Mouse (Mus musculus) midbrain, embryonic 14.5 days (tissue): Measurements from ENCODE around the gene Heatr4. TPM values are rescaled to one million over a fixed set of nuclear protein-coding genes. Genes with fewer than 3 reads are reported as not detected.
A peak's percentile ranks its signal among the peaks of the same experiment; 100 is the strongest.

Experiments used
- ATAC-seq: fragments of 200-750 bp; cut with Nextera tagmentation; 2 replicates; pipeline ENCODE4 v1.8.0; 2017; ENCODE audit warnings: moderate number of reproducible peaks, moderate library complexity; ENCODE audit not compliant: low FRiP score, low TSS enrichment
- DNase-seq: peaks from one replicate; pipeline ENCODE4 v3.0.0-alpha.2; 2015
- H3K27ac ChIP-seq: fragments of 300-500 bp; sonication (generic); replicated peaks from 2 replicates; pipeline ENCODE4 v1.5.1; 2014; ENCODE audit warnings: mild to moderate bottlenecking, low read depth, low read length, moderate library complexity
- H3K27me3 ChIP-seq: fragments of 300-500 bp; sonication (generic); 2 replicates; pipeline ENCODE4 v1.6.1; 2014; ENCODE audit warnings: low read length, control low read depth, mixed read lengths; ENCODE audit not compliant: control insufficient read depth, insufficient read depth
- H3K36me3 ChIP-seq: fragments of 300-500 bp; sonication (generic); 2 replicates; pipeline ENCODE4 v1.6.1; 2014; ENCODE audit warnings: low read length, control low read depth; ENCODE audit not compliant: control insufficient read depth, insufficient read depth
- H3K4me1 ChIP-seq: fragments of 300-500 bp; sonication (generic); 2 replicates; pipeline ENCODE4 v1.6.1; 2014; ENCODE audit warnings: mild to moderate bottlenecking, antibody characterized with exemption, low read length, control low read depth; ENCODE audit not compliant: control insufficient read depth, insufficient read depth
- H3K4me2 ChIP-seq: fragments of 300-500 bp; sonication (generic); 2 replicates; pipeline ENCODE4 v1.6.1; 2014; ENCODE audit warnings: mild to moderate bottlenecking, low read length, moderate library complexity
- H3K4me3 ChIP-seq: fragments of 300-500 bp; sonication (generic); replicated peaks from 2 replicates; pipeline ENCODE4 v1.5.1; 2014; ENCODE audit warnings: low read depth, low read length
- H3K9ac ChIP-seq: fragments of 300-500 bp; sonication (generic); replicated peaks from 2 replicates; pipeline ENCODE4 v1.6.1; 2014; ENCODE audit warnings: mild to moderate bottlenecking, low read length, moderate library complexity
- H3K9me3 ChIP-seq: fragments of 300-500 bp; sonication (generic); 2 replicates; pipeline ENCODE4 v1.6.1; 2016; ENCODE audit warnings: low read length, control low read depth, mixed read lengths; ENCODE audit not compliant: control insufficient read depth
- WGBS: fragments of 180-500 bp; shearing (Covaris S2); extraction: QIAGEN DNeasy Blood & Tissue Kit; methylation state at CpG from one replicate; pipeline ENCODE4 v1.1.7; 2014; 5-methylcytosine and 5-hydroxymethylcytosine counted together
- polyA plus RNA-seq: library from polyadenylated mRNA; unstranded; fragments of >200 nt; fragmentation: Nextera tagmentation; extraction: Ambion mirVana; gene quantifications from 2 replicates; pipeline ENCODE4 v1.2.1, GENCODE M21; 2014

Gene Heatr4
- polyA plus RNA-seq, 1 experiment from 2014 or later = not detected

DNA sequence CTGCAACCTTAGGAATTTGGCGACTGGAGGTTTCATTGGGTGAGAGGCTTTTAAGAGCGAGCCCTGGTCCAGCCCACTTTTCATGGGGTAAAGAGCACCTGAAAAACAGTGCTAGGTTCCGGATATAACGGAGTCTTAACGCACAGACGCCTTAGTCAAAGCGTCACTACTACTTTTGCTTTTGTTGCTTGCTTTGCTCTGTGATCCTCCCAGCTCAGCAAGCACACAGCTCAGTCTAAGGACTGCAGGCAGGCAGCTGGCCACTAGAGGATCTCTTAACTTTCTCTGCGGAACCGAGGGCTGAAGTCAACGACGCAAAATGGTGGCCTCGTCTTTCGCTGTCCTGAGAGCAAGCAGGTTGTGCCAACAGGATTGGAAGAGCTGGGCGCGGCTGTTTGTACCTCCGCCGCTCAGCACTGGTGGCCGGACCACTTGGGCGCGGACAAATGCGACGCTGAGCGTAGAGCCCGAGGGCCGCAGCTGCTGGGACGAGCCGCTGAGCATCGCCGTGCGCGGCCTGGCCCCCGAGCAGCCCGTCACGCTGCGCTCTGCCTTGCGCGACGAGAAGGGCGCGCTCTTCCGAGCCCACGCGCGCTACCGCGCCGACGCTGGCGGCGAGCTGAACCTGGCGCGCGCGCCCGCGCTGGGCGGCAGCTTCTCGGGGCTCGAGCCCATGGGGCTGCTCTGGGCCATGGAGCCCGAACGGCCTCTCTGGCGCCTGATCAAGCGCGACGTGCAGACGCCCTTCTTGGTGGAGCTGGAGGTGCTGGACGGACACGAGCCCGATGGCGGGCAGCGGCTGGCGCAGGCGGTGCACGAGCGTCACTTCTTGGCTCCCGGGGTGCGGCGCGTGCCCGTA lies 3.2 kb upstream of the Heatr4 start, which contains the start of gene Acot2:
Gene Acot2, plus strand, starts transcription at position 279 of the 859 bp plus-strand sequence.
- DNase-seq = peak; percentile 89
- Histone ChIP-seq H3K9ac (peak within 1 kb of the TSS; percentile 68), H3K4me3 (peak within 1 kb of the TSS; percentile 55), H3K9me3 (no peaks in the 10 kb centered on the region), H3K4me2 (peak within 1 kb of the TSS; percentile 63), H3K27ac (peak within 1 kb of the TSS; percentile 89), H3K27me3 (no peaks in the 10 kb centered on the region), H3K4me1 (peaks cover 4% of the 10 kb centered on the region; the same call in 1 of the 2 replicates), H3K36me3 (no peaks in the 10 kb centered on the region)
- WGBS = under 1% methylated on average over 77 of the region's 80 CpGs
- peak; percentile 89 for ATAC-seq

DNA sequence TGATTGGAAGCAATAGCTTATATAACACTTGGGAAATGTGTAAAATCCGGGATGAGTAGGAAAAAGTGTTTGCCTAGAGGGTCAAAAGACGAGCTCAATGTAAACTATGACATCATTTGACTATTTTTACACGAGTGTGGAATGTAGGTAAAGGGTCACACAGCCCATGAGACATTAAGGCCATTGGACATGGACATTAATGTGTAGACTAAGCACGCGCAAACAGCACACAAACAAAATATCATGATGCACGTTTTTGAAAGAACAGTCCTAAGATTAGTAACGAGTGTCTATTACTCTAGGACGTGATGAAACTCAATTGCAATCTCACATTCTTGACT lies 2.6 kb upstream of the Heatr4 start:
- Histone ChIP-seq H3K36me3 (no peaks in the 10 kb centered on the region), H3K9me3 (no peaks in the 10 kb centered on the region), H3K27me3 (no peaks in the 10 kb centered on the region), H3K4me3 (peak overlapping the region; percentile 55), H3K4me1 (peaks cover 4% of the 10 kb centered on the region; the same call in 1 of the 2 replicates), H3K27ac (peak overlapping the region; percentile 89), H3K9ac (no peak overlapping the region), H3K4me2 (peak overlapping the region; percentile 63)
- DNase-seq (no peak), ATAC-seq (no peak)
- 38% methylated on average over 8 of the region's 8 CpGs for WGBS

DNA sequence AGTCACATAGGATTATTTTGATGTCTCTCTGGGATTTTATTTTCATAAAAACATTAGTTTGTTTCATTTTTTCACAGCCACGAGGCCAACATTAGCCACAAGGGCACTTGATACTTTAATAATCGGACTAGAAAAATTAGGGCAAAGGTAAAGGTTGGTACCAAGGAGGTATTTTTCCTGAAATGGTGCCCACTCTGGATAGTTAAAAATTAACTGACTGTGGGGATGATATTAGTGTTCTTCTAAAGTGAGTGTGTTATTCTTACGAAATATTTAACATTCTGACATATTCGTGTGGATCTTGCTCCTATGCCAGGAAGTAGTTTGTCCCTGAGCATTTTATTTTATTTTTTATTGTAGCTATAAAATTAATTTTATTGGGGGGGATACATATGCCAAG lies 3.0 kb downstream of the Heatr4 start:
- ATAC-seq = no peak
- WGBS = 90% methylated on average over 4 of the region's 4 CpGs
- Histone ChIP-seq H3K27me3 (no peaks in the 10 kb centered on the region), H3K4me2 (no peak overlapping the region), H3K4me3 (no peak overlapping the region), H3K4me1 (no peaks in the 10 kb centered on the region), H3K9ac (no peak overlapping the region), H3K27ac (no peak overlapping the region), H3K9me3 (no peaks in the 10 kb centered on the region), H3K36me3 (no peaks in the 10 kb centered on the region)
- DNase-seq = no peak

DNA sequence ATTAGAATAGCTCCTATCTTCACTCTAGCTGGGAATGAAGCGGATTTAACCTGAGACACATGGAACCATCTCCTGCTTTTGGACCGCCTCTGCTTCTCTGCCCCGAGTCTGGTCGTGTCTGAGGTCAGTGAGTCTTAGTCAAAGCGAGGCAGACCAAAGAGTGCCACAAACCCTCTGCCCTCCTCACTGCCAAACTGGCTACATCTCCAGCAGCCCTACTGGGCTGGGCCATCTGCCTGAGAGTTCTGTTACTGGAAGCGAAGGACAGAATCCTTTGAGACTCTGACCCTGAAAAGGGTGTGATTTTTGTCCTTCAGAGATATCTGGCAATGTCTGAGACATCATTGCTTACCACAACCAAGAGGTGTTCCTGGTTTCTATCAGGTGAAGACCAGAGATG lies 5.8 kb downstream of the Heatr4 start:
- 90% methylated on average over 6 of the region's 6 CpGs for WGBS
- H3K4me3 ChIP-seq = no peak overlapping the region
- no peaks in the 10 kb centered on the region for H3K36me3 ChIP-seq
- H3K4me1 ChIP-seq = no peaks in the 10 kb centered on the region
- DNase-seq (no peak), ATAC-seq (no peak)
- H3K4me2 ChIP-seq = no peak overlapping the region
- H3K27ac ChIP-seq = no peak overlapping the region
- H3K9me3 ChIP-seq = no peaks in the 10 kb centered on the region
- no peaks in the 10 kb centered on the region for H3K27me3 ChIP-seq
- no peak overlapping the region for H3K9ac ChIP-seq

DNA sequence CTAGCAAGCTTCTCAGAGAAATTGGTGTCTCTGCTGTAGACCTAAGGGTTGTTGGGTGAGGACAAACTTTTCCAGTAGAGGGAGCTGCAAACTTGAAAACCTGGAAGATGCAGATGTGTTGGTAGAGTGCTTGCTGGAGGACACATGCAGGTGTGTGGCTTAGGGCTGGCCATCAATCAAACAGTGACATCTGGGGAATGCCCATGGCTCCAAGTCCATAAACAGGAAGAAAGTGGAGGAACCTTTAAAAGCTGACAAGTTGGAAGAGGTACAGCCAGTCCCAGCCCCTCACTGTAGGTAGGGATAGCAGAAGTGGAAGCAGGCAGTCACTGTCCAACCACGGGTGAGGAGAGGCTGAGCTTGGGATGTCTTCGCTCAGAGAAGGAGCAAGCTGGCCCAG lies 12.5 kb downstream of the Heatr4 start:
- Histone ChIP-seq H3K9ac (no peak overlapping the region), H3K4me1 (no peaks in the 10 kb centered on the region), H3K9me3 (no peaks in the 10 kb centered on the region), H3K27me3 (no peaks in the 10 kb centered on the region), H3K4me3 (no peak overlapping the region), H3K36me3 (no peaks in the 10 kb centered on the region), H3K4me2 (no peak overlapping the region), H3K27ac (no peak overlapping the region)
- WGBS = 81% methylated on average over 2 of the region's 2 CpGs
- peak; percentile 68 for DNase-seq
- ATAC-seq = no peak

DNA sequence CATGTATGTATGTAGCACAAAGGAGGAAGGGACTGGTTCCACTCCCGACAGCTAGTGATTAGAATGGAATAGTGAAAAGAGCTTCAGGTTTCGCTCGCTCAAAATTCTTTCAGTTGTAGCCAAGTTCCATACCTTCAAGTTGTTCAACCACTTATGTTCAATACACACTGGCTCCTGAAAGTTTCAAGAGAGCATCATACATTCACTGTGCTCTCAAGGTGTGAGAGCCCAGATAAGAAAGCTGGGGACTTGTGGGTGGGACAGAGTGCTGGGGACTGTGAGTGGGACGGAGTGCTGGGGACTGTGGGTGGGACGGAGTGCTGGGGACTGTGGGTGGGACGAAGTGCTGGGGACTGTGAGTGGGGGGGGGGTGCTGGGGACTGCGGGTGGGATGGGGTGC lies 19.4 kb downstream of the Heatr4 start:
- no peaks in the 10 kb centered on the region for H3K36me3 ChIP-seq
- ATAC-seq = no peak
- no peak for DNase-seq
- H3K27ac ChIP-seq = no peak overlapping the region
- H3K27me3 ChIP-seq = no peaks in the 10 kb centered on the region
- no peak overlapping the region for H3K4me2 ChIP-seq
- no peaks in the 10 kb centered on the region for H3K9me3 ChIP-seq
- H3K4me1 ChIP-seq = no peaks in the 10 kb centered on the region
- no peak overlapping the region for H3K9ac ChIP-seq
- no peak overlapping the region for H3K4me3 ChIP-seq
- 92% methylated on average over 7 of the region's 7 CpGs for WGBS

DNA sequence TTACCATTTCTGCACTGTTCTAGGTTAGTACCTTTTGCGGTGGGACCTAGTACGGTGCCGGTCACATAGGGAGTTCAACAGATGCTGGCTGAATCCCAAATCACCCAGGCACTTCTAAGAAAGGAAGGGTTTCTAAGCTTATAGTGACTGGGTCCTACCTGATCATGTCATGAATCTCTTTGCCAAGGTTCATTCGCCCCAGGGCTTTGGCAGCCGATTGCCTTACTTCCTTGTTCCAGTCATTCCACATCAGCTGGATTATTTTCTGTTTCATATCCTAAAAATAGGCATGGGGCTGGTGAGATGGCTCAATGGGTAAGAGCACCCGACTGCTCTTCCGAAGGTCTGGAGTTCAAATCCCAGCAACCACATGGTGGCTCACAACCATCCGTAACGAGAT lies 26.4 kb downstream of the Heatr4 start:
- ATAC-seq (no peak), DNase-seq (no peak)
- Histone ChIP-seq H3K4me1 (no peaks in the 10 kb centered on the region), H3K27ac (no peak overlapping the region), H3K9me3 (no peaks in the 10 kb centered on the region), H3K4me3 (no peak overlapping the region), H3K36me3 (peaks cover 10% of the 10 kb centered on the region; the same call in 1 of the 2 replicates), H3K4me2 (no peak overlapping the region), H3K27me3 (no peaks in the 10 kb centered on the region), H3K9ac (no peak overlapping the region)
- 94% methylated on average over 9 of the region's 9 CpGs for WGBS

DNA sequence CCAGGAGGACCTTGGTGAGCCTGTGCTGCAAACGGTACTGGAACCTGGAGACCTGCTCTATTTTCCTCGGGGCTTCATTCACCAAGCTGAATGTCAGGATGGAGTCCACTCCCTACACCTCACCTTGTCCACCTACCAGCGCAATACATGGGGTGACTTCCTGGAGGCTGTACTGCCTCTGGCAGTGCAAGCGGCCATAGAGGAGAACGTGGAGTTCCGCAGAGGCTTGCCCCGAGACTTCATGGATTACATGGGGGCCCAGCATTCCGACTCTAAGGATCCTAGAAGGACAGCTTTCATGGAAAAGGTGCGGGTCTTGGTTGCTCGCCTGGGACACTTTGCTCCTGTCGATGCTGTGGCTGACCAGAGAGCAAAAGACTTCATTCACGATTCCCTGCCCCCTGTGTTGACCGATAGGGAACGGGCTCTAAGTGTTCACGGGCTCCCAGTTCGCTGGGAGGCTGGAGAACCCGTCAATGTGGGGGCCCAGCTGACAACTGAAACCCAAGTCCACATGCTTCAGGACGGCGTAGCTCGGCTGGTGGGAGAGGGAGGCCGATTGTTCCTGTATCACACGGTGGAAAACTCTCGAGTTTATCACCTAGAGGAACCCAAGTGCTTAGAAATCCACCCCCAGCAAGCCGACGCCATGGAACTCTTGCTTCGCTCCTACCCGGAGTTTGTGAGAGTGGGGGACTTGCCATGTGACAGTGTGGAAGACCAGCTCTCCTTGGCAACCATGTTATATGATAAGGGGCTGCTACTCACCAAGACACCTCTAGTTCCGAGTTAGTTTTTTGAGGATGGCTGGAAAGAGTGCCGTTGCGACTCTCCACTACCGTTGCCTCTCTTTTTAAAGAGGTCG lies 32.7 kb downstream of the Heatr4 start:
- Histone ChIP-seq H3K4me2 (peak overlapping the region; percentile 89), H3K4me1 (peaks cover 17% of the 10 kb centered on the region), H3K27ac (0 out of 2 replicates have a peak overlapping the region, but pooled peaks have one; percentile 83), H3K9ac (peak overlapping the region; percentile 84), H3K27me3 (no peaks in the 10 kb centered on the region), H3K9me3 (no peaks in the 10 kb centered on the region), H3K4me3 (peak overlapping the region; percentile 84), H3K36me3 (peaks cover 14% of the 10 kb centered on the region; the same call in 1 of the 2 replicates)
- DNase-seq (no peak), ATAC-seq (no peak)
- WGBS = 68% methylated on average over 32 of the region's 32 CpGs
